Mouse (Mus musculus) spleen, adult 2 months (tissue): ENCODE measurements around the gene Gm4450. TPM values are rescaled to one million over a fixed set of nuclear protein-coding genes. Genes with fewer than 3 reads are reported as not detected.
"Not testable (repeated sequence)": the region's sequence is repeated elsewhere in the genome, so short reads cannot be mapped to it uniquely, and the experiment has no call there.

ENCODE experiments used
- DNase-seq, 2 experiments: peaks; one replicate each; pipeline versions ENCODE4 v3.0.0 to v3.0.0-alpha.2; 2012 to 2021; ENCODE audit warnings: low spot score in 2 of 2, low read depth in 1 of 2
- H3K27ac ChIP-seq: fragments of 200-500 bp; 2 replicates; pipeline ENCODE4 v1.5.1; 2012; ENCODE audit warnings: low read length, inconsistent platforms; ENCODE audit not compliant: insufficient read depth
- H3K27me3 ChIP-seq: fragments of 200-500 bp; 2 replicates; pipeline ENCODE4 v1.6.1; 2012; ENCODE audit warnings: mild to moderate bottlenecking, moderate library complexity, low read length, inconsistent platforms; ENCODE audit not compliant: control insufficient read depth, insufficient read depth
- H3K36me3 ChIP-seq: fragments of 200-500 bp; 2 replicates; pipeline ENCODE4 v1.6.1; 2012; ENCODE audit warnings: mild to moderate bottlenecking, low read length, inconsistent platforms; ENCODE audit not compliant: control insufficient read depth, insufficient read depth
- H3K4me1 ChIP-seq: fragments of 200-500 bp; 2 replicates; pipeline ENCODE4 v1.6.1; 2011; ENCODE audit warnings: inconsistent platforms; ENCODE audit not compliant: control insufficient read depth, insufficient read depth, insufficient read length
- H3K4me3 ChIP-seq: fragments of 200-500 bp; 2 replicates; pipeline ENCODE4 v1.5.1; 2011; ENCODE audit warnings: mild to moderate bottlenecking, inconsistent platforms; ENCODE audit not compliant: insufficient read depth, insufficient read length; ENCODE audit errors: extremely low read depth
- CTCF ChIP-seq: fragments of 200-500 bp; IDR thresholded peaks from 2 replicates; pipeline ENCODE4 v1.5.1; 2011; ENCODE audit warnings: mild to moderate bottlenecking, inconsistent platforms; ENCODE audit not compliant: insufficient read depth, insufficient read length, insufficient replicate concordance; ENCODE audit errors: extremely low read depth
- POLR2A ChIP-seq: fragments of 200-500 bp; IDR thresholded peaks from 2 replicates; pipeline ENCODE4 v1.6.1; 2011; ENCODE audit warnings: low read depth, low read length, inconsistent platforms
- WGBS: fragments of 180-500 bp; shearing (Covaris S2); methylation state at CpG from one replicate; pipeline ENCODE4 v1.1.7; 2018; 5-methylcytosine and 5-hydroxymethylcytosine counted together
- polyA plus RNA-seq: library from polyadenylated mRNA; depleted of rRNA; stranded (reverse); fragments of >200 nt; gene quantifications from 2 replicates; pipeline ENCODE4 v1.2.3, GENCODE M21; 2012

Gene Gm4450
- polyA plus RNA-seq, 1 experiment = 0.18 TPM

- H3K4me1 ChIP-seq = peaks cover 13% of the 10 kb centered on the region; the same call in 1 of the 2 replicates
- no peak for TF ChIP-seq POLR2A
- no peak for TF ChIP-seq CTCF
- 64% methylated on average over 5 of the region's 5 CpGs for WGBS
- H3K4me3 ChIP-seq = no peak overlapping the region
- H3K27ac ChIP-seq = no peak overlapping the region
- H3K36me3 ChIP-seq = no peaks in the 10 kb centered on the region
- DNase-seq = no peak
- H3K27me3 ChIP-seq = no peaks in the 10 kb centered on the region
These were observed 40.3 kb downstream of the Gm4450 start for GRCm38 (mm10) chr3:98416426-98417250.

DNA sequence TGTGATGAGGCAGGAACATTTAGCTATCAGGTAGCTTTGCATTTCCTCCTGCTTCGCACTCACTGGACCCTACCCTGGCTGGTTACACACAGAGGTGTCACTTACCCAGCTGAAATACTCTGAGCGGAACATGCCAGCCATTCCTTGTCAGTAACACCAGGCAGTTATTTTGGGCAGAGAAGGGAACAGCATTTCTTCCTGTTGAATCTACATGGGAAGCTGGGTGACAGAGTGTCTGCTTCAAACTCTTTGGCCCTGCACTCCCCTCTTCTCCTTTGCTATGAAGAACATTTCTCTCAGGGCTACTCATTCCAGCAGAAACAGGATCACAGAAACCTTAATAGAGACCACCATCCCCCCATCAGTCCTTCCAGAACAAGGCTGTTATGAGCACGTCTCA, 42.6 kb downstream of the Gm4450 start:
- Histone ChIP-seq H3K36me3 (no peaks in the 10 kb centered on the region), H3K4me1 (peaks cover 13% of the 10 kb centered on the region; the same call in 1 of the 2 replicates), H3K27me3 (no peaks in the 10 kb centered on the region), H3K4me3 (no peak overlapping the region), H3K27ac (no peak overlapping the region)
- TF ChIP-seq POLR2A (no peak), CTCF (no peak)
- 83% methylated on average over 3 of the region's 3 CpGs for WGBS
- DNase-seq = no peak

- DNase-seq = no peak
- H3K27me3 ChIP-seq = no peaks in the 10 kb centered on the region
- TF ChIP-seq POLR2A (no peak), CTCF (no peak)
- 75% methylated on average over 2 of the region's 2 CpGs for WGBS
- H3K4me1 ChIP-seq = peaks cover 13% of the 10 kb centered on the region; the same call in 1 of the 2 replicates
- H3K36me3 ChIP-seq = no peaks in the 10 kb centered on the region
- no peak overlapping the region for H3K27ac ChIP-seq
- H3K4me3 ChIP-seq = no peak overlapping the region
These were observed 43.2 kb downstream of the Gm4450 start for GRCm38 (mm10) chr3:98413733-98414132.

DNA sequence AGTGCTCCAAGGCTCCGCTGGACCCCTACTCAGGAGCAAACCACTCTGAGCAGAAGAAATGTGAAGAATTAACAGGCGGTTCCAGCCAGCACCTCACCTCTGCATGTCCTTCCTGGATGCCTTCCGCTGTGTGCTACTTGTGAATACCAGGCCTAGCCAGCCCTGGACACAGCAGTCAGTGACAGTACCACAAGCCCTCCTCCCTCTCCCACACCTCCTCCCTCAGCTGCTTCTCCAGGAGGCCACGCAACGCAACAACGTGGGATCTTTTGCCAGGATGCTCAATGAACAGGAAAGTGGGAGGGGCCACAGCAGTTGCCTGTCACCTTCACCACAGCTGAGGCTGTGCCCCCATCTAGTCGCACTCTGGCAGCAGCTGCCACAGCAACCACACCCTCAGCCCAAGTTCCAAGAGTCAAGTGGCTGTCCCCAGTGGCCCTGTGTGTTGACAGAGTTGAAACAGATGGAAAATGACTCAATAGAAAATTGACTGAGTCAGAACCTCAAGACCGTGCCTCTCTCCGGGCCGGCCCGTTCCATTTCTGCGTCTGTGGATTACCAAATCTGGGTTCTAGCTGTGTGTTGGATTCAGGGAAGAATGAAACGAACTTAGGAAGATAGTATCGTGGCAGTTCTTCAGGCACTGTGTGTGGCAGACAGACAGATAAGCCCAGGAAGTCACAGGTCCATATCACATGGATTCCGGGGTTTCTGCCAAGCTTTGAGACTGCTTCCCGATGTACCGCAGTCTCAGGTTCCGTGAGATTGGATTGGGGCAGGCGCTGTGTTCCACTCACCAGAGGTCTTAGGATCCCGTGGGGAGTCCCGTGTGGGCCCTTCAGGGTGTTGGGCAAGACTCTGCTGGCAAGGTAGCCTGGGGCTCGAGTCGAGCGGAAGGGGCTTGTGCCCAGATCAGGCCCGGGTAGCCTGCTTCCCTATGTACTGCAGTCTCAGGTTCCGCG, 46.0 kb downstream of the Gm4450 start:
- H3K27ac ChIP-seq, H3K27me3 ChIP-seq, H3K36me3 ChIP-seq, H3K4me1 ChIP-seq, H3K4me3 ChIP-seq, DNase-seq: not testable (repeated sequence)
- 76% methylated on average over 18 of the region's 27 CpGs for WGBS

DNA sequence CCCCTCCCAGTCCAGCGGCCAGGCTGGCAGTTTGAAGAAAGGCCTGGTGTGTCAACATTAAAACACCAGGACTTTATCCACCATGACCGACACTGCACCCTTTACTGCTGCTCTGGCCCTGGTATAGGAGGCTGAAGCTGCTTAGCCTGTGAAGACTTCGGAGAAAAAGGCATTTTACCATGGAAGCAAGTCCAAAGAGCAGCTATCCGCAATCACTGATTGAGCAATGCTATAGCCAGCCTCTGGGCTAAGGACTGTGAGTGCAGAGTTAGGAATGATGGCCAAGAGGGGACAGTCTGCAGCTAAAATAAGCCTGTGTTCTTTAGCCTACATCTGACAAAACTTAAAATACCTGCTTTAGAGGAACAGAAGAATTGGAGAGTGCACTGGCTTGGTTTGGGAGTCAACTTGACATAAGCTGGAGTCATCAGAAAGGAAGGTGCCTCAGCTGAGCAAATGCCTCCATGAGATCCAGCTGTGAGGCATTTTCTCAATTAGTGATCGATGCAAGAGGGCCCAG, 49.6 kb downstream of the Gm4450 start:
- peak overlapping the region; percentile 46 for H3K27ac ChIP-seq
- WGBS = 70% methylated on average over 5 of the region's 5 CpGs
- not testable (repeated sequence) for H3K4me3 ChIP-seq, H3K36me3 ChIP-seq, H3K27me3 ChIP-seq, H3K4me1 ChIP-seq, DNase-seq

GRCm38 (mm10) chr3:98406569-98407144, 50.3 kb downstream of the Gm4450 start:
- peak; percentile 34 to 58 for DNase-seq
- 32% methylated on average over 12 of the region's 12 CpGs for WGBS

DNA sequence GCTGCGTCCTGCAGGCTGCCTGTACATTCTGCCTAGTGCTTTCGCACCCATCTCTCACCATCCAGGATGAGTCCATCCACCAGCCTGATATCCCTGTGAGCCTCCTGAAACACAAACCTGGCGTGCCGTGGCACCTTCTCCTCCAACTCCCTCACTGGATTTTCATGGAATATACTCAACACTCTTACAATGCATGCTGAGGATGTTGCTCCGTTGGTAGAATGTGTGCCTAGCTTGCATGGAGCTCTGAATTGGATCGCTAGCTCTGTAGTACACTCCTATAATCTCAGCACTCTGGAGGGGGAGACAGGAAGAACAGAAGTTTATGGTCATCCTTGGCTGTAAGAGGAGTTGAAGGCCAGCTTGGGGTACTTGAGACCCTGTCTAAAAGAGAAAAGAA, 51.0 kb downstream of the Gm4450 start:
- not testable (repeated sequence) for H3K36me3 ChIP-seq, H3K4me3 ChIP-seq, H3K4me1 ChIP-seq, H3K27me3 ChIP-seq, H3K27ac ChIP-seq, DNase-seq
- WGBS = 92% methylated on average over 6 of the region's 6 CpGs

More at GRCm38 (mm10) chr3:98406569-98407144, 50.3 kb downstream of the Gm4450 start:
- H3K4me1 ChIP-seq, H3K36me3 ChIP-seq, H3K27me3 ChIP-seq: not testable (repeated sequence)
- Histone ChIP-seq H3K4me3 (peak overlapping the region; percentile 33; the same call in 1 of the 2 replicates), H3K27ac (peak overlapping the region; percentile 77)

DNA sequence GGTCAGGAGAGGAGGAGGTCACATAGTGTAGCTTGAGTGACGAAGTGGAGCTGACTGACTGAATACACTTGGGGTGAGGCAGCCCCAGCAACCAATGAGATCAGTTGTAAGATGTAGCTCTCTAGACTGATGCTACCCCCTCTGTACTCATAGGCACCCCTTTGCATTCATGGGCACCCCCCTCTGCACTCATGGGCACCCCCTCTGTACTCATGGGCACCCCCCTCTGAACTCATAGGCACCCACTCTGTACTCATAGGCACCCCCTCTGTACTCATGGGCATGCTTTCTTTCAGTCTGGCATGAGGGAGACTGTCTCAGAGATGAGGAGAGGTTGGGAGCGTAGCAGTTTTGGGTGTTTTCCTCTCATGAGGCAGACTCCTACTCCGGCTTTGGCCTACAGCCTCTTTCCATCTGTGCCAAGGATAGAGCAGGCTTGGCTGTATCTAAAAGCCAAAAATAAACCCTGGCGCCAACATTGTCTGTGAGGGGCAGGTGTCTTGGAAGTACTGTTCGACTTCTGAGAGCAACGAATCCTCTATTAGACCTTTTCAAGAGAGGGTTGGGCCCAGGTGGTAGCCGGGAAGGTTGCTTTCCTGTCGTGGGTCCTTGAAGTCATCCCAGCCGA, 52.5 kb downstream of the Gm4450 start:
- H3K4me1 ChIP-seq, H3K27me3 ChIP-seq: not testable (repeated sequence)
- 90% methylated on average over 9 of the region's 9 CpGs for WGBS

More for the DNA sequence above, 52.5 kb downstream of the Gm4450 start:
- H3K27ac ChIP-seq, H3K36me3 ChIP-seq, DNase-seq, H3K4me3 ChIP-seq: not testable (repeated sequence)
